Mouse (Mus musculus) heart, postnatal 0 days (tissue): ENCODE data around the gene Eci3.
"Not testable (repeated sequence)": the region's sequence is repeated elsewhere in the genome, so short reads cannot be mapped to it uniquely, and the experiment has no call there.

Experiments used
- CTCF ChIP-seq: IDR thresholded peaks from 2 replicates; pipeline ENCODE4 v1.5.1; 2016; ENCODE audit warnings: antibody characterized with exemption, control low read depth, low read depth
- EP300 ChIP-seq: IDR thresholded peaks from 2 replicates; pipeline ENCODE4 v1.6.1; 2016; ENCODE audit warnings: antibody characterized with exemption, low read depth

- TF ChIP-seq CTCF, EP300: not testable (repeated sequence)
These were observed 2.0 kb upstream of the Eci3 start for GRCm38 (mm10) chr13:34965647-34966046.
